Mouse (Mus musculus) testis, adult 2 months (tissue): ENCODE measurements around the gene Bglap2.

Experiments used
- CTCF ChIP-seq: fragments of 200-500 bp; IDR thresholded peaks from 2 replicates; pipeline ENCODE4 v1.5.1; 2012; ENCODE audit warnings: low read depth, mild to moderate bottlenecking, inconsistent platforms, low read length, moderate library complexity; ENCODE audit not compliant: control insufficient read depth, insufficient read depth, insufficient replicate concordance
- POLR2A ChIP-seq: fragments of 200-500 bp; IDR thresholded peaks from 2 replicates; pipeline ENCODE4 v1.6.1; 2012; ENCODE audit warnings: low read depth, mild to moderate bottlenecking, inconsistent platforms, low read length, moderate library complexity; ENCODE audit not compliant: control insufficient read depth

DNA sequence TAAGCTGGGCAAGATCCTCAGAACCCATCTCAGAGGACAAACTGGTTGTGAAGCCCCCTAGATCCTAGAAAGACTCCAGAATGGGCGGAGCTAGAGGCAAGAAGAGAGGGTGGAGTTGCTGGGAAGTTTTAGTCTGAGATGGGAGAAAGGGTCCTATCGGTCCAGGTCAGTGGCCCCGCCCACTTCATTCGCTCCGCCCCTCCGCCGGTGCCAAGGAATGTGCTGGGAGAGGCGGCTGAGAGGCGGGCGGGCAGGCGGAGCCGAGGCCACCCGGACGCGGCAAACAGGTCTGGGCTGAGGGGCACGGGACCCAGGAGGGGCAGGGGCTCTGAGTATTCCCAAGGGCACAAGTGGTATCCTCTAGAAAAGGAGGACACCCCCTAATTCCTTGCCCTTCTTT lies 14.2 kb downstream of the Bglap2 start, which contains the start of gene Paqr6:
- TF ChIP-seq POLR2A: no peak
- no peak for TF ChIP-seq CTCF
